Mouse (Mus musculus) embryonic facial prominence, embryonic 11.5 days (tissue): ENCODE measurements around the gene Spin1. TPM values are rescaled to one million over a fixed set of nuclear protein-coding genes. Genes with fewer than 3 reads are reported as not detected.

Source experiments
- ATAC-seq: fragments of 200-750 bp; cut with Nextera tagmentation; replicated peaks from 2 replicates; pipeline ENCODE4 v1.8.0; 2017; ENCODE audit warnings: low read depth; ENCODE audit not compliant: insufficient number of reproducible peaks, low FRiP score, low TSS enrichment
- DNase-seq: peaks from one replicate; pipeline ENCODE4 v3.0.0-alpha.2; 2015; ENCODE audit warnings: low spot score
- H3K27ac ChIP-seq: fragments of 300-500 bp; sonication (generic); replicated peaks from 2 replicates; pipeline ENCODE4 v1.5.1; 2014; ENCODE audit warnings: mild to moderate bottlenecking, low read depth, low read length, control low read depth
- H3K27me3 ChIP-seq: fragments of 300-500 bp; sonication (generic); 2 replicates; pipeline ENCODE4 v1.6.1; 2014; ENCODE audit warnings: mild to moderate bottlenecking, low read length, moderate library complexity, mixed read lengths; ENCODE audit not compliant: control insufficient read depth, insufficient read depth
- H3K36me3 ChIP-seq: fragments of 300-500 bp; sonication (generic); replicated peaks from 2 replicates; pipeline ENCODE4 v1.6.1; 2014; ENCODE audit warnings: low read depth, mild to moderate bottlenecking, low read length, moderate library complexity, mixed read lengths; ENCODE audit not compliant: control insufficient read depth, insufficient read depth
- H3K4me1 ChIP-seq: fragments of 300-500 bp; sonication (generic); 2 replicates; pipeline ENCODE4 v1.6.1; 2014; ENCODE audit warnings: low read length, mixed read lengths; ENCODE audit not compliant: control insufficient read depth, insufficient read depth
- H3K4me2 ChIP-seq: fragments of 300-500 bp; sonication (generic); 2 replicates; pipeline ENCODE4 v1.6.1; 2014; ENCODE audit warnings: low read depth, mild to moderate bottlenecking, control low read depth, low read length, moderate library complexity
- H3K4me3 ChIP-seq: fragments of 300-500 bp; sonication (generic); 2 replicates; pipeline ENCODE4 v1.5.1; 2014; ENCODE audit warnings: low read depth, low read length, control low read depth
- H3K9ac ChIP-seq: fragments of 300-500 bp; sonication (generic); replicated peaks from 2 replicates; pipeline ENCODE4 v1.6.1; 2014; ENCODE audit warnings: mild to moderate bottlenecking, control low read depth, low read length
- H3K9me3 ChIP-seq: fragments of 300-500 bp; sonication (generic); replicated peaks from 2 replicates; pipeline ENCODE4 v1.6.1; 2016; ENCODE audit warnings: mild to moderate bottlenecking, low read length, inconsistent platforms, mixed read lengths; ENCODE audit not compliant: control insufficient read depth
- WGBS: fragments of 180-500 bp; shearing (Covaris S2); extraction: QIAGEN DNeasy Blood & Tissue Kit; methylation state at CpG from one replicate; pipeline ENCODE4 v1.1.7; 2014; 5-methylcytosine and 5-hydroxymethylcytosine counted together
- polyA plus RNA-seq: library from polyadenylated mRNA; unstranded; fragments of >200 nt; fragmentation: Nextera tagmentation; extraction: Ambion mirVana; gene quantifications from 2 replicates; pipeline ENCODE4 v1.2.1, GENCODE M21; 2014

Gene Spin1
- polyA plus RNA-seq, 1 experiment from 2014 or later, result 149 TPM

DNA sequence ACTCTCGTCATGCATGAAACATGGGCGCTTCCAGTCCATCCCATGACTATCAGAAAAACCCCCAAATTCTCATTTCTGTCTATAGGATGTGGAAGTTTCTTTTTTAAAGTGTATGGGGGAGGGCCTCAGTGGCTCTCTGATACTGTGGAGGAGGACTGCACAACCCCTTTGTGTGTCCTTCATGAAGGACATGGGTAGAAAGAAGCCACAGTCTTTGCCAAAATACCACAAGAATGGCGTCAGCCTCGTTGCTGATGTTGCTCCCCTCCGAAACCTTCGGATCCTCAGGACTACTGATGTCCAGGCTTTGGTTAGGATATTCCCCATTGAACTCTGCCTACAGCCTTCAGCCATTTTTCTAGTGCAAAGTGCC is 55.3 kb downstream of the Spin1 start:
- ATAC-seq (no peak), DNase-seq (no peak)
- H3K36me3 ChIP-seq, result peaks cover 3% of the 10 kb centered on the region
- H3K27ac ChIP-seq, result no peak overlapping the region
- H3K27me3 ChIP-seq, result no peaks in the 10 kb centered on the region
- no peaks in the 10 kb centered on the region for H3K4me1 ChIP-seq
- no peak overlapping the region for H3K4me3 ChIP-seq
- WGBS, result 97% methylated on average over 6 of the region's 6 CpGs
- H3K4me2 ChIP-seq, result no peak overlapping the region
- no peaks in the 10 kb centered on the region for H3K9me3 ChIP-seq
- H3K9ac ChIP-seq, result no peak overlapping the region

DNA sequence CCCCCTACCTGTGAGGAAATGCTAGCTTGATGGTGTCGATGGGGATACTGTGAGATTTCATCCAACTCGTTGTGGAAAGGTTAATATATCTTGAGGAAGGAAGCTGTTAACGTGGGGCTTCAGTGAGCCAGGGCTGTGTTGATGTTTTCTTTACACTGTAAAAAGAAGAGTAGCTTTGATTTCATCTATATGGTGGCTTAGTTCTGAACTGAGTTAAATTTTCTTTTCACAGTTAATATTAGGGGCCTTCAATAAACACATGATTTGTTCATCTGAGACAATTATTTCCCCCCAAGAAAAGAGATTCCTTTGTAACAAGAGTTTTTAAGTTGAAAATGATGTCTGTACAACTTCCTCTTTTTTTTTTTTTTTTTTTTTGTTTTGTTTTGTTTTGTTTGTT is 56.6 kb downstream of the Spin1 start:
- no peaks in the 10 kb centered on the region for H3K9me3 ChIP-seq
- no peak for DNase-seq
- H3K4me1 ChIP-seq, result no peaks in the 10 kb centered on the region
- no peak overlapping the region for H3K4me3 ChIP-seq
- 90% methylated on average over 3 of the region's 3 CpGs for WGBS
- ATAC-seq, result no peak
- H3K36me3 ChIP-seq, result peaks cover 3% of the 10 kb centered on the region
- H3K4me2 ChIP-seq, result no peak overlapping the region
- H3K27ac ChIP-seq, result no peak overlapping the region
- no peak overlapping the region for H3K9ac ChIP-seq
- no peaks in the 10 kb centered on the region for H3K27me3 ChIP-seq

DNA sequence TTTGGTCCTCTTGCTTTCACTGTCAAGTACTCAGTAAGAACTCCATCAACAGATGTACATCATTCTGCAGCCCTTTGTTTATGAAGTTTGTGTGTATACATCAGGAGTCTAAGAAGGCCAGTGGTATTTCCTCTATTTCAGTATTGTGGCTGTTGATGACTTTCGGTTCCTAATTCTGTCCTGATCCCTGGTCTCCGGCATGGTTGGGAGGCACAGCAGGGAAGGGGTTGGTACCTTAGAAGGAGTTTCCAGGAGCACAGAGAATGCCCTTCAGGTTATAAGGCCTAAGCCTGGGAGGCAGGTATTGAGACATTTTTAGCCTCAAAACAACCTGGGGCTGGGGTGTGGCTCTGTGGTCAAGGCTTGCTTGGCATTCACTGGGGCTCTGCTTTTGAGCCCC is 61.0 kb downstream of the Spin1 start:
- ATAC-seq (no peak), DNase-seq (no peak)
- Histone ChIP-seq H3K4me3 (no peak overlapping the region), H3K9ac (no peak overlapping the region), H3K4me2 (no peak overlapping the region), H3K36me3 (peaks cover 3% of the 10 kb centered on the region; the same call in 1 of the 2 replicates), H3K27me3 (no peaks in the 10 kb centered on the region), H3K4me1 (no peaks in the 10 kb centered on the region), H3K9me3 (no peaks in the 10 kb centered on the region), H3K27ac (no peak overlapping the region)
- 83% methylated on average over 2 of the region's 2 CpGs for WGBS

DNA sequence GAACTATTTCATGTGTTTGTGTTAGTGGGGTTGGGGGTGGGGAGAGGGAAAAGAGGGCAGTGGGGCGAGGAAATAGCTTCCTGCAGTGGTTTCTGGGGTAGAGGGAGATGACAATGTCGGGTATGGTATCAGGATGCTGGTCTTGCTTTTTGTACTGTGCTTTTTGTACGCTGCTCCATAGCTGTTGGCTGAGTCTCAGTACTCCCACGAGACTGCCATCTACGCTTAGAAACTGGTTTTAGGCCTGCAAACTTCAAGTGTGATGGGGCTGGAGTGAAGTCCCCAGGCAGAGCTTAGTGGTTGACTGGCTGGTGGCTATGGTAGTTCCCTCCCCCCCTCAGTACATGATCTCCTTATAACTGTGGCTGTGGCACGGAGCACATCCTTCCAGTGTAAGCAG is 61.6 kb downstream of the Spin1 start:
- Histone ChIP-seq H3K9ac (no peak overlapping the region), H3K4me2 (no peak overlapping the region), H3K27ac (no peak overlapping the region), H3K27me3 (no peaks in the 10 kb centered on the region), H3K4me1 (no peaks in the 10 kb centered on the region), H3K4me3 (no peak overlapping the region), H3K9me3 (no peaks in the 10 kb centered on the region), H3K36me3 (peaks cover 3% of the 10 kb centered on the region; the same call in 1 of the 2 replicates)
- 84% methylated on average over 6 of the region's 6 CpGs for WGBS
- no peak for ATAC-seq
- no peak for DNase-seq

DNA sequence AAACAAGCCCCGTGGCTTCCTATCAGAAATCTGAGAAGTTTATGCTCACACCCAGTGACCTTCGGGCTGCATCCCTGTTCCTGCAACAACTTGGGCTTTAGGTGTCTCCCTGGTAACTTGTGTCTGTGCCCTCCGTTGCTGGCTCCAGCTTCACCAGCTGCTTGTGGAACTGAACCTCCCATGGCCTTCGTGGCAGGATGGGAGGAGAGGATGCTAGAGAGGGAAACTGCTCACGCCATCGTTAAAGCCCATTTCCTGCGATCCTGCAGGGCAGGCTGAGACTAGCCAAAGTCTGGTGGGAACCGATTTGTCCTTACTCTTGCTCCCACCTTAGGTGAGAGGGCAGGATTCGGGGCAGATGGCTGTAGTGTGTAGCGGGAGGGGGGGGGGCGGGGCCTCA is 66.0 kb downstream of the Spin1 start:
- Histone ChIP-seq H3K27ac (no peak overlapping the region), H3K27me3 (peaks cover 4% of the 10 kb centered on the region; the same call in 1 of the 2 replicates), H3K4me3 (no peak overlapping the region), H3K4me1 (no peaks in the 10 kb centered on the region), H3K36me3 (no peaks in the 10 kb centered on the region), H3K9ac (no peak overlapping the region), H3K9me3 (no peaks in the 10 kb centered on the region), H3K4me2 (no peak overlapping the region)
- 66% methylated on average over 11 of the region's 11 CpGs for WGBS
- 0 out of 2 replicates have a peak, but pooled peaks have one; percentile 27 for ATAC-seq
- DNase-seq, result no peak

DNA sequence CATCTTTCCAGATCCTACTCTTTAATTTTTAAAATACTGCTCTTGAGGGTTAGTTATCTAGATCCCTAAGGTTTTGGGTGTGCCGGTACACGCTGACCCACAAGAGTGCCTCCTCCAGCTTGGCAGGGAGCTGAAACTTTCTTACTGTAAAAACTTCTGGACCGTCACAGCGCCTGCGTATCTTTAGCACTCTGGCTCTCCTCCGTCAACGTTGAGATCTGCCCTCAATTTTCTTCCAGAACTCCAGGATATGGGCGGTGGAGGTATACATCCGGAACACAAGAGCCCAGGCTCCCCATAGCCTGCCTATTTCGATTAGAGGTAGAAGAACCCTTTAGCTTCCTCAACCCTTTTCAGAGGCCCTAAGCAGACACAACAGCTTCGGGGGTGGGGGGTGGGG is 69.5 kb downstream of the Spin1 start:
- H3K4me1 ChIP-seq, result no peaks in the 10 kb centered on the region
- no peak for ATAC-seq

DNA sequence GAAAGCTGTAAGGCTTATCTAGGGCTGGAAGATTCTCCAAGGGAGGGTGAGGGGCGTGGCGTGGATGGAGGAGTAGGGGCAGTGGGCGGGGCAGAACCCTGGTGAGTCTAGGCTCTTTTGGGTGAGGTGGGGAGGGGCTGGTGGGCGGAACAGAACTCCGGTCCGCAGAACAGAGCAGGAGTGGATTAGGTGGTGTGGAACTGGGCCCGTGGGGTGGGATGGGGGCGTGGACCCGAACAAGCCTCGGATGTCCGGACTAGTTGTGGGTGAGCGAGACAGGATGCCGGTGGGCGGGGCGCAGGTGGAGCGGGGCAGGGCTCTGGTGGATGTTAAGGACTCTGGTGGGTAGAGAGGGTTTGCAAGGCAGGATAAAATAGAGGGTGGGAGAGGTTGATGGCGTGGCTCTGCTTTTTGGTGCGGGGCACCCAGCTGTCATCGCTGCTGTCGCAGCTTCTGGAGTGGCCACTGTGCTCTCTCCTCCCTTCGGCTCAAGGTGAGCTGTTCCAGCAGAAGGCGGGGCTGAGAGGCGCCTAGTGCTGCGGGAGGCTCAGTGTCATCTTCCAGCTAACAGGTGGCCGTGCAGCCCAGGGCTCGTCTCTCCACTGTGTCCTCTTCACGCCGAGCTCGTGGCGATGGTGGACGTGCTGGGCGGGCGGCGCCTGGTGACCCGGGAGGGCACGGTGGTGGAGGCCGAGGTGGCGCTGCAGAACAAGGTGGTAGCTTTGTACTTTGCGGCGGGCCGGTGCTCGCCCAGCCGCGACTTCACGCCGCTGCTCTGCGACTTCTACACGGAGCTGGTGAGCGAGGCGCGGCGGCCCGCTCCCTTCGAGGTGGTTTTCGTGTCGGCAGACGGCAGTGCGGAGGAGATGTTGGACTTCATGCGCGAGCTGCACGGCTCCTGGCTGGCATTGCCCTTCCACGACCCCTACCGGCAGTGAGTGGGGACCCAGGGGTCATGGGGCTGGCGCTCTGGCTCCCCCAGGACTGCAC is 70.3 kb downstream of the Spin1 start, which contains the start of gene Nxnl2:
Gene Nxnl2 (plus strand): TSS at position 332 of the 990 bp plus-strand sequence.
- under 1% methylated on average over 63 of the region's 64 CpGs for WGBS
- no peak within 1 kb of the TSS for H3K27ac ChIP-seq

More for the DNA sequence above, 69.5 kb downstream of the Spin1 start:
- Histone ChIP-seq H3K27me3 (peaks cover 4% of the 10 kb centered on the region; the same call in 1 of the 2 replicates), H3K4me2 (peak overlapping the region; percentile 97), H3K27ac (no peak overlapping the region), H3K9me3 (no peaks in the 10 kb centered on the region), H3K4me3 (peak overlapping the region; percentile 44; the same call in 1 of the 2 replicates), H3K36me3 (no peaks in the 10 kb centered on the region), H3K9ac (no peak overlapping the region)
- WGBS, result 34% methylated on average over 11 of the region's 11 CpGs
- DNase-seq, result no peak

DNA sequence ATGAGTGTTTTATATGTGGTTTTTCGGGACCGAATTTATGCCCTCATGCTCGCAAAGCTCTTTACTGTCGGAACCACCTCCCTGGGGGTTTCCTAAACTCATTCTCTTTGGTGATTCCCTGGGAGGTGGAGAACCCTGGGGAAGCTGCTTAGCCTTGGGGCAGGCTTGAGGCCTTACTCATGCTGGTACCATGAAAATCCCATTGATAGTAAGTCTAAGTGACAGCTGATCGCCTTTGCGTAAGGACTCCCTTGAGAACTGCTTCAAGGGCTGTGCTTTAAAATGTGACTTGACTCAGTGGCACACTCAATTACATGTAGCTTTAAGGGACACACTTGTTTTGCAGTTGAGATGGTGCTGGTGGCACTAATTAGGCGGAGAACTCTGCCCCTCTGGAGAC is 71.9 kb downstream of the Spin1 start:
- peaks cover 4% of the 10 kb centered on the region; the same call in 1 of the 2 replicates for H3K27me3 ChIP-seq
- no peaks in the 10 kb centered on the region for H3K4me1 ChIP-seq
- H3K27ac ChIP-seq, result no peak overlapping the region
- H3K4me3 ChIP-seq, result no peak overlapping the region
- H3K36me3 ChIP-seq, result no peaks in the 10 kb centered on the region
- WGBS, result 76% methylated on average over 7 of the region's 7 CpGs
- H3K4me2 ChIP-seq, result no peak overlapping the region
- no peaks in the 10 kb centered on the region for H3K9me3 ChIP-seq
- DNase-seq (no peak), ATAC-seq (no peak)
- no peak overlapping the region for H3K9ac ChIP-seq

More for the DNA sequence above, 70.3 kb downstream of the Spin1 start, which contains the start of gene Nxnl2:
- peaks cover 4% of the 10 kb centered on the region; the same call in 1 of the 2 replicates for H3K27me3 ChIP-seq
- DNase-seq, result peak; percentile 74
- H3K4me1 ChIP-seq, result no peaks in the 10 kb centered on the region
- H3K4me3 ChIP-seq, result peak within 1 kb of the TSS; percentile 44
- peak; percentile 68 for ATAC-seq
- peak within 1 kb of the TSS; percentile 97 for H3K4me2 ChIP-seq
- no peaks in the 10 kb centered on the region for H3K36me3 ChIP-seq
- H3K9me3 ChIP-seq, result no peaks in the 10 kb centered on the region
- peak within 1 kb of the TSS; percentile 39 for H3K9ac ChIP-seq
